ENCODE assay signal across 6 mouse cellular contexts in genomic region chr9:107306673-107307072, GRCm38 (mm10). TPM values are rescaled to one million over a fixed set of nuclear protein-coding genes. Genes with fewer than 3 reads are reported as not detected.
DNase-seq lines count a peak whose midpoint lies in the region; ATAC-seq and TF ChIP-seq lines count a peak whose summit lies in the region.
"Not testable (repeated sequence)": the region's sequence is repeated elsewhere in the genome, so short reads cannot be mapped to it uniquely, and the experiment has no call there.

No protein-coding gene starts in this region.

- TF ChIP-seq POLR2A in CH12.LX (IDR thresholded peaks at IDR 0.05; ENCODE audit: low read depth, low read length); kidney, adult 2 months (IDR thresholded peaks at IDR 0.05; ENCODE audit: low read depth, low read length); olfactory bulb, adult 2 months (IDR thresholded peaks at IDR 0.05; ENCODE audit: insufficient read depth, low read depth, low read length): not testable (repeated sequence)

- peak overlapping the region; percentile 54 for H3K27ac ChIP-seq in CH12.LX (ENCODE audit: insufficient read depth, low read depth)
- H3K27ac ChIP-seq in heart, embryonic 15.5 days: peak overlapping the region; percentile 92; the same call in 1 of the 2 replicates
- H3K27ac ChIP-seq in kidney, adult 2 months (ENCODE audit: insufficient read depth, low read depth, low read length): peak overlapping the region; percentile 92; the same call in 1 of the 2 replicates
- peak overlapping the region; percentile 92 for H3K27ac ChIP-seq in kidney, postnatal 0 days
- not testable (repeated sequence) for H3K27ac ChIP-seq in lung, embryonic 14.5 days (ENCODE audit: low read depth)
- H3K27ac ChIP-seq in olfactory bulb, adult 2 months (ENCODE audit: insufficient read depth, low read depth, low read length): 0 out of 2 replicates have a peak overlapping the region, but pooled peaks have one; percentile 71

- 96% methylated on average over 1 of the region's 1 CpGs for WGBS in heart, embryonic 15.5 days
- WGBS in kidney, adult 2 months: 93% methylated on average over 1 of the region's 1 CpGs
- WGBS in kidney, postnatal 0 days: 93% methylated on average over 1 of the region's 1 CpGs
- WGBS in lung, embryonic 14.5 days: 100% methylated on average over 1 of the region's 1 CpGs
- 100% methylated on average over 1 of the region's 1 CpGs for WGBS in olfactory bulb, adult 2 months

- H3K9ac ChIP-seq in CH12.LX (ENCODE audit: insufficient read depth, low read depth); heart, embryonic 15.5 days; kidney, postnatal 0 days (ENCODE audit: low read depth, low read length); lung, embryonic 14.5 days: not testable (repeated sequence)

- H3K4me2 ChIP-seq in CH12.LX (ENCODE audit: insufficient read depth, low read depth, poor library complexity, severe bottlenecking); heart, embryonic 15.5 days; kidney, postnatal 0 days (ENCODE audit: low read length); lung, embryonic 14.5 days: not testable (repeated sequence)

- H3K9me3 ChIP-seq in CH12.LX (replicated peaks; ENCODE audit: low read length); heart, embryonic 15.5 days (replicated peaks); kidney, postnatal 0 days (replicated peaks; ENCODE audit: low read length); lung, embryonic 14.5 days (ENCODE audit: low read depth, low read length): not testable (repeated sequence)

- in situ Hi-C loops in CH12.LX (cut with MboI; ENCODE audit: low pct_ligation_motif_present, low pct_unique_long_range_greater_than_20kb, low sequenced_read_pairs): not testable (repeated sequence)

- not testable (repeated sequence) for TF ChIP-seq CTCF in CH12.LX (conservative IDR thresholded peaks at IDR 0.05 in 1 of 2, IDR thresholded peaks at IDR 0.05 in 1 of 2; ENCODE audit: low read depth in 2 of 2, low read length in 2 of 2); kidney, adult 2 months (conservative IDR thresholded peaks at IDR 0.05; ENCODE audit: insufficient read depth, insufficient read length, low read depth, low read length); kidney, postnatal 0 days (IDR thresholded peaks at IDR 0.05; ENCODE audit: low read depth); olfactory bulb, adult 2 months (IDR thresholded peaks at IDR 0.05; ENCODE audit: insufficient read depth, low read depth, low read length)
- TF ChIP-seq CTCF in lung, embryonic 14.5 days (IDR thresholded peaks at IDR 0.05; ENCODE audit: low read depth): 0 out of 2 replicates have a peak, but pooled peaks have one; percentile 15

- dilution Hi-C loops in CH12.LX (cut with MboI; ENCODE audit: extremely low pct_ligation_motif_present, extremely low pct_unique_long_range_greater_than_20kb, low sequenced_read_pairs): not testable (repeated sequence)

- not testable (repeated sequence) for ATAC-seq in heart, embryonic 15.5 days (replicated peaks; ENCODE audit: insufficient number of reproducible peaks, insufficient read depth, low FRiP score, low read depth); kidney, postnatal 0 days (replicated peaks; ENCODE audit: low FRiP score, low read depth); lung, embryonic 14.5 days (ENCODE audit: insufficient read depth)

- TF ChIP-seq RAD21 in CH12.LX (IDR thresholded peaks at IDR 0.05; ENCODE audit: low read depth, low read length): not testable (repeated sequence)

- peaks cover 60 to 84% of the 10 kb centered on the region in 2 experiments for H3K4me1 ChIP-seq in CH12.LX (ENCODE audit: control insufficient read depth in 1 of 2, insufficient read depth in 2 of 2)
- H3K4me1 ChIP-seq in heart, embryonic 15.5 days (replicated peaks): peaks cover 55% of the 10 kb centered on the region
- peaks cover 52% of the 10 kb centered on the region for H3K4me1 ChIP-seq in kidney, adult 2 months (ENCODE audit: control insufficient read depth, insufficient read depth, low read length)
- peaks cover 28% of the 10 kb centered on the region for H3K4me1 ChIP-seq in kidney, postnatal 0 days (replicated peaks; ENCODE audit: insufficient read depth, low read length)
- peaks cover 11% of the 10 kb centered on the region; the same call in 1 of the 2 replicates for H3K4me1 ChIP-seq in lung, embryonic 14.5 days (ENCODE audit: insufficient read depth)
- H3K4me1 ChIP-seq in olfactory bulb, adult 2 months (ENCODE audit: control insufficient read depth, insufficient read depth, low read length): peaks cover 45% of the 10 kb centered on the region

- TF ChIP-seq EP300 in CH12.LX (IDR thresholded peaks at IDR 0.05; ENCODE audit: low read length): not testable (repeated sequence)

- peak overlapping the region in 1 of 3 experiments; percentile 47 for H3K4me3 ChIP-seq in CH12.LX (replicated peaks in 1 of 3; ENCODE audit: low read depth in 2 of 3, low read length in 2 of 3, poor library complexity in 1 of 3)
- H3K4me3 ChIP-seq in heart, embryonic 15.5 days; kidney, adult 2 months (ENCODE audit: insufficient read depth, low read depth, low read length); kidney, postnatal 0 days (replicated peaks; ENCODE audit: low read depth, low read length); lung, embryonic 14.5 days (ENCODE audit: low read depth, low read length); olfactory bulb, adult 2 months (ENCODE audit: insufficient read depth, low read depth, low read length): not testable (repeated sequence)

- not testable (repeated sequence) for H3K36me3 ChIP-seq in CH12.LX (replicated peaks in 1 of 2; ENCODE audit: control insufficient read depth in 1 of 2, insufficient read depth in 1 of 2, low read length in 1 of 2); heart, embryonic 15.5 days; kidney, adult 2 months (ENCODE audit: control insufficient read depth, insufficient read depth, low read length); kidney, postnatal 0 days (ENCODE audit: insufficient read depth, low read length); lung, embryonic 14.5 days (ENCODE audit: insufficient read depth)

- not testable (repeated sequence) for H3K27me3 ChIP-seq in CH12.LX (replicated peaks); heart, embryonic 15.5 days; kidney, adult 2 months (replicated peaks; ENCODE audit: control insufficient read depth, insufficient read depth, low read length); kidney, postnatal 0 days (ENCODE audit: insufficient read depth, low read length); lung, embryonic 14.5 days (ENCODE audit: insufficient read depth, low read length)

- not testable (repeated sequence) for H3K79me2 ChIP-seq in CH12.LX (replicated peaks; ENCODE audit: control insufficient read depth, extremely low read depth, insufficient read depth, poor library complexity, severe bottlenecking)

- not testable (repeated sequence) for DNase-seq in CH12.LX (ENCODE audit: extremely low read depth); kidney, adult 2 months; kidney, postnatal 0 days (ENCODE audit: low spot score); lung, embryonic 14.5 days

RNA-seq across cellular contexts. Expression of gene Cish, which starts 10.8 kb away (rescaled TPM):
- total RNA-seq in CH12.LX (2012; rRNA removed): 1.7 and 3.5 TPM in 2 replicates
- 0.42 and 0.43 TPM in 2 replicates for total RNA-seq in CH12.LX (2014; rRNA removed)
- 2.2 and 4.6 TPM in 2 replicates for polyA plus RNA-seq in CH12.LX (2012; ENCODE audit: insufficient read length, low read depth)
- 31.1 and 36.3 TPM in 2 replicates for polyA plus RNA-seq in heart, embryonic 15.5 days (2015; fragmentation: Nextera tagmentation; extraction: Ambion mirVana)
- polyA plus RNA-seq in kidney, adult 2 months (2012; rRNA removed): 49.7 and 69.1 TPM in 2 replicates
- 26.2 and 30.5 TPM in 2 replicates for polyA plus RNA-seq in kidney, postnatal 0 days (2015; fragmentation: Nextera tagmentation; extraction: Ambion mirVana)
- 8.5 and 9.2 TPM in 2 replicates for polyA plus RNA-seq in lung, embryonic 14.5 days (2014; fragmentation: Nextera tagmentation; extraction: Ambion mirVana)
- not detected in 2 replicates for polyA plus RNA-seq in olfactory bulb, adult 2 months (2012; ENCODE audit: insufficient read depth, insufficient read length, low replicate concordance, missing spikeins)

RNA-seq across cellular contexts. Expression of gene Mapkapk3, which starts 17.0 kb away (rescaled TPM):
- total RNA-seq in CH12.LX (2012; rRNA removed) (33.3 and 39.8 TPM in 2 replicates), CH12.LX (2014; rRNA removed) (29.1 and 29.9 TPM in 2 replicates)
- polyA plus RNA-seq in CH12.LX (2012; ENCODE audit: insufficient read length, low read depth): 30.1 and 33.1 TPM in 2 replicates
- 6.9 and 12.9 TPM in 2 replicates for polyA plus RNA-seq in heart, embryonic 15.5 days (2015; fragmentation: Nextera tagmentation; extraction: Ambion mirVana)
- 24.3 and 25.7 TPM in 2 replicates for polyA plus RNA-seq in kidney, adult 2 months (2012; rRNA removed)
- 13.4 and 14.0 TPM in 2 replicates for polyA plus RNA-seq in kidney, postnatal 0 days (2015; fragmentation: Nextera tagmentation; extraction: Ambion mirVana)
- polyA plus RNA-seq in lung, embryonic 14.5 days (2014; fragmentation: Nextera tagmentation; extraction: Ambion mirVana): 7.8 and 8.3 TPM in 2 replicates
- not detected in 2 replicates for polyA plus RNA-seq in olfactory bulb, adult 2 months (2012; ENCODE audit: insufficient read depth, insufficient read length, low replicate concordance, missing spikeins)

RNA-seq across cellular contexts. Expression of gene Hemk1, which starts 31.5 kb away (rescaled TPM):
- total RNA-seq in CH12.LX (2012; rRNA removed): 12.2 and 20.5 TPM in 2 replicates
- 10.8 and 12.1 TPM in 2 replicates for total RNA-seq in CH12.LX (2014; rRNA removed)
- polyA plus RNA-seq in CH12.LX (2012; ENCODE audit: insufficient read length, low read depth): 11.9 TPM in 2 replicates
- 11.2 and 11.8 TPM in 2 replicates for polyA plus RNA-seq in heart, embryonic 15.5 days (2015; fragmentation: Nextera tagmentation; extraction: Ambion mirVana)
- polyA plus RNA-seq in kidney, adult 2 months (2012; rRNA removed): 35.0 and 42.1 TPM in 2 replicates
- 10.1 and 11.5 TPM in 2 replicates for polyA plus RNA-seq in kidney, postnatal 0 days (2015; fragmentation: Nextera tagmentation; extraction: Ambion mirVana)
- 9.8 and 11.3 TPM in 2 replicates for polyA plus RNA-seq in lung, embryonic 14.5 days (2014; fragmentation: Nextera tagmentation; extraction: Ambion mirVana)
- not detected in 2 replicates for polyA plus RNA-seq in olfactory bulb, adult 2 months (2012; ENCODE audit: insufficient read depth, insufficient read length, low replicate concordance, missing spikeins)

RNA-seq across cellular contexts. Expression of gene 6430571L13Rik, which starts 33.7 kb away (rescaled TPM):
- total RNA-seq in CH12.LX (2012; rRNA removed): 0.34 and 0.72 TPM in 2 replicates
- 0.11 TPM in 1 of 2 replicates, not detected in the other for total RNA-seq in CH12.LX (2014; rRNA removed)
- polyA plus RNA-seq in CH12.LX (2012; ENCODE audit: insufficient read length, low read depth): 0.09 and 0.10 TPM in 2 replicates
- polyA plus RNA-seq in heart, embryonic 15.5 days (2015; fragmentation: Nextera tagmentation; extraction: Ambion mirVana): 0.90 and 1.1 TPM in 2 replicates
- polyA plus RNA-seq in kidney, adult 2 months (2012; rRNA removed): 6.1 and 7.4 TPM in 2 replicates
- 2.0 and 2.2 TPM in 2 replicates for polyA plus RNA-seq in kidney, postnatal 0 days (2015; fragmentation: Nextera tagmentation; extraction: Ambion mirVana)
- 0.27 and 0.28 TPM in 2 replicates for polyA plus RNA-seq in lung, embryonic 14.5 days (2014; fragmentation: Nextera tagmentation; extraction: Ambion mirVana)
- not detected in 2 replicates for polyA plus RNA-seq in olfactory bulb, adult 2 months (2012; ENCODE audit: insufficient read depth, insufficient read length, low replicate concordance, missing spikeins)

Comparison
In these comparisons a context has a peak if more than half of its experiments do, and no peak if none do; other contexts are left out.
1. RNA of gene Hemk1, which starts 31.5 kb away (polyA plus RNA-seq): 35.0 to 42.1 TPM in kidney, adult 2 months, 11.9 TPM in CH12.LX, 9.8 to 11.3 TPM in lung, embryonic 14.5 days, 11.2 to 11.8 TPM in heart, embryonic 15.5 days and 10.1 to 11.5 TPM in kidney, postnatal 0 days; not detected in olfactory bulb, adult 2 months; every median in the first group is over 10 times any median in the second.